Mouse (Mus musculus): ENCODE data around the gene Ezr. TPM values are rescaled to one million over a fixed set of nuclear protein-coding genes. Genes with fewer than 3 reads are reported as not detected.

Ezr gene
- polyA plus RNA-seq, 1 experiment from 2014 or later, result 31.9 TPM

- Histone ChIP-seq H3K4me2 (ENCODE audit: low read length) (peak overlapping the region; percentile 97), H3K9me3 (replicated peaks; ENCODE audit: control insufficient read depth, low read length, poor library complexity, severe bottlenecking) (no peaks in the 10 kb centered on the region), H3K4me1 (ENCODE audit: control insufficient read depth, insufficient read depth, low read length) (peaks cover 16% of the 10 kb centered on the region), H3K9ac (ENCODE audit: low read depth, low read length) (peak overlapping the region; percentile 64), H3K27me3 (ENCODE audit: control insufficient read depth, insufficient read depth, low read depth, low read length) (peaks cover 38% of the 10 kb centered on the region), H3K27ac (ENCODE audit: low read length) (no peak overlapping the region), H3K36me3 (ENCODE audit: control insufficient read depth, insufficient read depth, low read length) (no peaks in the 10 kb centered on the region), H3K4me3 (ENCODE audit: low read depth, low read length) (peak overlapping the region; percentile 69)
- WGBS, result under 1% methylated on average over 21 of the region's 21 CpGs
- ATAC-seq, result no peak
Measured at GRCm38 (mm10) chr17:6782033-6782526, 504 bp downstream of the Ezr start.

- WGBS, result 46% methylated on average over 6 of the region's 6 CpGs
- H3K36me3 ChIP-seq (ENCODE audit: control insufficient read depth, insufficient read depth, low read length), result no peaks in the 10 kb centered on the region
- peak overlapping the region; percentile 10; the same call in 1 of the 2 replicates for H3K4me3 ChIP-seq (ENCODE audit: low read depth, low read length)
Measured at GRCm38 (mm10) chr17:6781273-6781672, 1.3 kb downstream of the Ezr start.

GRCm38 (mm10) chr17:6780521-6781115 is 2.0 kb downstream of the Ezr start:
- Histone ChIP-seq H3K27me3 (ENCODE audit: control insufficient read depth, insufficient read depth, low read depth, low read length) (peaks cover 35% of the 10 kb centered on the region), H3K4me1 (ENCODE audit: control insufficient read depth, insufficient read depth, low read length) (peaks cover 16% of the 10 kb centered on the region), H3K36me3 (ENCODE audit: control insufficient read depth, insufficient read depth, low read length) (no peaks in the 10 kb centered on the region), H3K27ac (ENCODE audit: low read length) (no peak overlapping the region), H3K4me2 (ENCODE audit: low read length) (peak overlapping the region; percentile 28), H3K4me3 (ENCODE audit: low read depth, low read length) (0 out of 2 replicates have a peak overlapping the region, but pooled peaks have one; percentile 6), H3K9me3 (replicated peaks; ENCODE audit: control insufficient read depth, low read length, poor library complexity, severe bottlenecking) (no peaks in the 10 kb centered on the region), H3K9ac (ENCODE audit: low read depth, low read length) (no peak overlapping the region)
- ATAC-seq, result no peak
- 65% methylated on average over 4 of the region's 4 CpGs for WGBS

More at GRCm38 (mm10) chr17:6781273-6781672, 1.3 kb downstream of the Ezr start:
- H3K9ac ChIP-seq (ENCODE audit: low read depth, low read length), result no peak overlapping the region
- peaks cover 35% of the 10 kb centered on the region for H3K27me3 ChIP-seq (ENCODE audit: control insufficient read depth, insufficient read depth, low read depth, low read length)
- H3K4me2 ChIP-seq (ENCODE audit: low read length), result peak overlapping the region; percentile 12
- H3K4me1 ChIP-seq (ENCODE audit: control insufficient read depth, insufficient read depth, low read length), result peaks cover 16% of the 10 kb centered on the region
- no peaks in the 10 kb centered on the region for H3K9me3 ChIP-seq (replicated peaks; ENCODE audit: control insufficient read depth, low read length, poor library complexity, severe bottlenecking)
- no peak for ATAC-seq
- no peak overlapping the region for H3K27ac ChIP-seq (ENCODE audit: low read length)

- peak overlapping the region; percentile 76; the same call in 1 of the 2 replicates for H3K4me2 ChIP-seq (ENCODE audit: low read length)
- H3K9me3 ChIP-seq (replicated peaks; ENCODE audit: control insufficient read depth, low read length, poor library complexity, severe bottlenecking), result no peaks in the 10 kb centered on the region
- no peak overlapping the region for H3K4me3 ChIP-seq (ENCODE audit: low read depth, low read length)
- peaks cover 33% of the 10 kb centered on the region for H3K27me3 ChIP-seq (ENCODE audit: control insufficient read depth, insufficient read depth, low read depth, low read length)
- no peak overlapping the region for H3K27ac ChIP-seq (ENCODE audit: low read length)
- no peaks in the 10 kb centered on the region for H3K36me3 ChIP-seq (ENCODE audit: control insufficient read depth, insufficient read depth, low read length)
- 41% methylated on average over 7 of the region's 7 CpGs for WGBS
- no peak overlapping the region for H3K9ac ChIP-seq (ENCODE audit: low read depth, low read length)
- ATAC-seq, result no peak
- H3K4me1 ChIP-seq (ENCODE audit: control insufficient read depth, insufficient read depth, low read length), result peaks cover 16% of the 10 kb centered on the region
Measured at GRCm38 (mm10) chr17:6779632-6780031, 3.0 kb downstream of the Ezr start.

GRCm38 (mm10) chr17:6778771-6779509 is 3.6 kb downstream of the Ezr start:
- Histone ChIP-seq H3K27ac (ENCODE audit: low read length) (no peak overlapping the region), H3K36me3 (ENCODE audit: control insufficient read depth, insufficient read depth, low read length) (no peaks in the 10 kb centered on the region), H3K9me3 (replicated peaks; ENCODE audit: control insufficient read depth, low read length, poor library complexity, severe bottlenecking) (no peaks in the 10 kb centered on the region), H3K27me3 (ENCODE audit: control insufficient read depth, insufficient read depth, low read depth, low read length) (peaks cover 33% of the 10 kb centered on the region), H3K4me1 (ENCODE audit: control insufficient read depth, insufficient read depth, low read length) (peaks cover 16% of the 10 kb centered on the region), H3K4me3 (ENCODE audit: low read depth, low read length) (peak overlapping the region; percentile 35), H3K4me2 (ENCODE audit: low read length) (peak overlapping the region; percentile 76), H3K9ac (ENCODE audit: low read depth, low read length) (no peak overlapping the region)
- WGBS, result 6% methylated on average over 23 of the region's 23 CpGs
- peak; percentile 59; the same call in 1 of the 2 replicates for ATAC-seq

GRCm38 (mm10) chr17:6778332-6778683 is 4.3 kb downstream of the Ezr start:
- ATAC-seq, result no peak
- H3K4me1 ChIP-seq (ENCODE audit: control insufficient read depth, insufficient read depth, low read length), result peaks cover 16% of the 10 kb centered on the region
- peaks cover 29% of the 10 kb centered on the region for H3K27me3 ChIP-seq (ENCODE audit: control insufficient read depth, insufficient read depth, low read depth, low read length)
- H3K4me2 ChIP-seq (ENCODE audit: low read length), result peak overlapping the region; percentile 76
- no peaks in the 10 kb centered on the region for H3K9me3 ChIP-seq (replicated peaks; ENCODE audit: control insufficient read depth, low read length, poor library complexity, severe bottlenecking)
- WGBS, result 1% methylated on average over 9 of the region's 9 CpGs
- H3K4me3 ChIP-seq (ENCODE audit: low read depth, low read length), result peak overlapping the region; percentile 35
- H3K36me3 ChIP-seq (ENCODE audit: control insufficient read depth, insufficient read depth, low read length), result no peaks in the 10 kb centered on the region
- no peak overlapping the region for H3K9ac ChIP-seq (ENCODE audit: low read depth, low read length)
- H3K27ac ChIP-seq (ENCODE audit: low read length), result no peak overlapping the region

GRCm38 (mm10) chr17:6777629-6778331 is 4.8 kb downstream of the Ezr start:
- Histone ChIP-seq H3K27ac (ENCODE audit: low read length) (no peak overlapping the region), H3K27me3 (ENCODE audit: control insufficient read depth, insufficient read depth, low read depth, low read length) (peaks cover 24% of the 10 kb centered on the region), H3K4me1 (ENCODE audit: control insufficient read depth, insufficient read depth, low read length) (peaks cover 16% of the 10 kb centered on the region), H3K4me2 (ENCODE audit: low read length) (no peak overlapping the region), H3K36me3 (ENCODE audit: control insufficient read depth, insufficient read depth, low read length) (no peaks in the 10 kb centered on the region), H3K9ac (ENCODE audit: low read depth, low read length) (no peak overlapping the region), H3K9me3 (replicated peaks; ENCODE audit: control insufficient read depth, low read length, poor library complexity, severe bottlenecking) (no peaks in the 10 kb centered on the region), H3K4me3 (ENCODE audit: low read depth, low read length) (no peak overlapping the region)
- WGBS, result 73% methylated on average over 12 of the region's 12 CpGs
- no peak for ATAC-seq

- no peaks in the 10 kb centered on the region for H3K9me3 ChIP-seq (replicated peaks; ENCODE audit: control insufficient read depth, low read length, poor library complexity, severe bottlenecking)
- peaks cover 11% of the 10 kb centered on the region for H3K4me1 ChIP-seq (ENCODE audit: control insufficient read depth, insufficient read depth, low read length)
- no peak overlapping the region for H3K9ac ChIP-seq (ENCODE audit: low read depth, low read length)
- ATAC-seq, result no peak
- no peak overlapping the region for H3K27ac ChIP-seq (ENCODE audit: low read length)
- no peaks in the 10 kb centered on the region for H3K36me3 ChIP-seq (ENCODE audit: control insufficient read depth, insufficient read depth, low read length)
- no peak overlapping the region for H3K4me2 ChIP-seq (ENCODE audit: low read length)
- no peak overlapping the region for H3K4me3 ChIP-seq (ENCODE audit: low read depth, low read length)
- WGBS, result 76% methylated on average over 6 of the region's 6 CpGs
- peaks cover 19% of the 10 kb centered on the region for H3K27me3 ChIP-seq (ENCODE audit: control insufficient read depth, insufficient read depth, low read depth, low read length)
Measured at GRCm38 (mm10) chr17:6777061-6777460, 5.5 kb downstream of the Ezr start.

Measured in midbrain, embryonic 16.5 days (tissue).